Mouse (Mus musculus) heart, adult 8-10 months (tissue): ENCODE results near the gene Mybpc3. TPM values are rescaled to one million over a fixed set of nuclear protein-coding genes. Genes with fewer than 3 reads are reported as not detected.
"Not testable (repeated sequence)": the region's sequence is repeated elsewhere in the genome, so short reads cannot be mapped to it uniquely, and the experiment has no call there.

Source experiments
- DNase-seq: peaks from one replicate; pipeline ENCODE4 v3.0.0; 2022; ENCODE audit warnings: low spot score
- total RNA-seq, 4 experiments: library from RNA; stranded (reverse); gene quantifications; 2 replicates each; pipeline ENCODE4 v1.2.4; 2022

Mybpc3 gene
- total RNA-seq, 4 experiments from 2014 or later: 1,514 to 2,177 (median 1,722) TPM

- no peak for DNase-seq
Measured at GRCm38 (mm10) chr2:91087453-91087852, 30.5 kb upstream of the Mybpc3 start.

GRCm38 (mm10) chr2:91088987-91089386 lies 29.0 kb upstream of the Mybpc3 start:
- no peak for DNase-seq

GRCm38 (mm10) chr2:91090208-91090607 lies 27.7 kb upstream of the Mybpc3 start:
- no peak for DNase-seq

GRCm38 (mm10) chr2:91090827-91091226 lies 27.1 kb upstream of the Mybpc3 start:
- no peak for DNase-seq

- DNase-seq: peak; percentile 47
Measured at GRCm38 (mm10) chr2:91096524-91096923, 21.4 kb upstream of the Mybpc3 start.

- DNase-seq: no peak
Measured at GRCm38 (mm10) chr2:91097015-91097414, 20.9 kb upstream of the Mybpc3 start.

- no peak for DNase-seq
Measured at GRCm38 (mm10) chr2:91098156-91098555, 19.8 kb upstream of the Mybpc3 start.

- DNase-seq: peak; percentile 89
Measured at GRCm38 (mm10) chr2:91101124-91101740, 16.7 kb upstream of the Mybpc3 start.

- no peak for DNase-seq
Measured at GRCm38 (mm10) chr2:91108156-91108555, 9.8 kb upstream of the Mybpc3 start.

GRCm38 (mm10) chr2:91109241-91109640 lies 8.7 kb upstream of the Mybpc3 start:
- no peak for DNase-seq

- DNase-seq: no peak
Measured at GRCm38 (mm10) chr2:91109807-91110385, 8.0 kb upstream of the Mybpc3 start.

- no peak for DNase-seq
Measured at GRCm38 (mm10) chr2:91110429-91110828, 7.5 kb upstream of the Mybpc3 start.

- not testable (repeated sequence) for DNase-seq
Measured at GRCm38 (mm10) chr2:91111832-91112231, 6.1 kb upstream of the Mybpc3 start.

GRCm38 (mm10) chr2:91112491-91112890 lies 5.5 kb upstream of the Mybpc3 start:
- DNase-seq: no peak

- no peak for DNase-seq
Measured at GRCm38 (mm10) chr2:91113334-91113733, 4.6 kb upstream of the Mybpc3 start.

GRCm38 (mm10) chr2:91113852-91114251 lies 4.1 kb upstream of the Mybpc3 start:
- no peak for DNase-seq

- DNase-seq: peak; percentile 95
Measured at GRCm38 (mm10) chr2:91114781-91115577, 3.0 kb upstream of the Mybpc3 start.

GRCm38 (mm10) chr2:91115578-91115970 lies 2.4 kb upstream of the Mybpc3 start:
- no peak for DNase-seq

GRCm38 (mm10) chr2:91116842-91117241 lies 1.1 kb upstream of the Mybpc3 start:
- no peak for DNase-seq

GRCm38 (mm10) chr2:91118647-91119046 lies 703 bp downstream of the Mybpc3 start:
- DNase-seq: peak; percentile 59

- no peak for DNase-seq
Measured at GRCm38 (mm10) chr2:91119061-91119460, 1.1 kb downstream of the Mybpc3 start.

- no peak for DNase-seq
Measured at GRCm38 (mm10) chr2:91119551-91119950, 1.6 kb downstream of the Mybpc3 start.

GRCm38 (mm10) chr2:91120261-91120671 lies 2.3 kb downstream of the Mybpc3 start:
- no peak for DNase-seq
